Mouse (Mus musculus): ENCODE results near the gene Btg1-ps2. TPM values are rescaled to one million over a fixed set of nuclear protein-coding genes. Genes with fewer than 3 reads are reported as not detected.
A peak's percentile ranks its signal among the peaks of the same experiment; 100 is the strongest.
"Not testable (repeated sequence)": the region's sequence is repeated elsewhere in the genome, so short reads cannot be mapped to it uniquely, and the experiment has no call there.

Btg1-ps2 gene
- polyA plus RNA-seq (2015; fragmentation: Nextera tagmentation; extraction: Ambion mirVana): not detected in 2 replicates

- not testable (repeated sequence) for H3K4me3 ChIP-seq (replicated peaks; ENCODE audit: low read depth, low read length); H3K27ac ChIP-seq; H3K4me2 ChIP-seq (ENCODE audit: low read length); DNase-seq (ENCODE audit: low spot score); H3K9ac ChIP-seq (ENCODE audit: low read depth, low read length); H3K4me1 ChIP-seq (replicated peaks; ENCODE audit: insufficient read depth, low read length); ATAC-seq (replicated peaks; ENCODE audit: low FRiP score, low read depth); H3K27me3 ChIP-seq (ENCODE audit: insufficient read depth, low read length); H3K9me3 ChIP-seq (replicated peaks; ENCODE audit: low read length); H3K36me3 ChIP-seq (ENCODE audit: insufficient read depth, low read length)
These were observed at the start of gene Btg1-ps2 for GRCm38 (mm10) chrX:38043014-38043413. Gene Btg1-ps2, minus strand, starts transcription at chrX:38043114.

GRCm38 (mm10) chrX:38085041-38085440 is 42.1 kb upstream of the Btg1-ps2 start, which contains the start of gene Rhox11:
Gene Rhox11, minus strand, starts transcription at chrX:38085141.
- Histone ChIP-seq H3K4me3 (replicated peaks; ENCODE audit: low read depth, low read length) (no peak within 1 kb of the TSS), H3K4me2 (ENCODE audit: low read length) (no peak within 1 kb of the TSS), H3K27me3 (ENCODE audit: insufficient read depth, low read length) (no peaks in the 10 kb centered on the region), H3K9ac (ENCODE audit: low read depth, low read length) (no peak within 1 kb of the TSS), H3K4me1 (replicated peaks; ENCODE audit: insufficient read depth, low read length) (no peaks in the 10 kb centered on the region), H3K9me3 (replicated peaks; ENCODE audit: low read length) (no peaks in the 10 kb centered on the region), H3K36me3 (ENCODE audit: insufficient read depth, low read length) (no peaks in the 10 kb centered on the region), H3K27ac (no peak within 1 kb of the TSS)
- DNase-seq (ENCODE audit: low spot score): no peak
- 88% methylated on average over 9 of the region's 9 CpGs for WGBS
- TF ChIP-seq CTCF (IDR thresholded peaks at IDR 0.05; ENCODE audit: low read depth): no peak
- ATAC-seq (replicated peaks; ENCODE audit: low FRiP score, low read depth): no peak

GRCm38 (mm10) chrX:38084226-38084625 is 41.3 kb upstream of the Btg1-ps2 start:
- Histone ChIP-seq H3K9me3 (replicated peaks; ENCODE audit: low read length) (no peaks in the 10 kb centered on the region), H3K4me3 (replicated peaks; ENCODE audit: low read depth, low read length) (no peak overlapping the region), H3K9ac (ENCODE audit: low read depth, low read length) (no peak overlapping the region), H3K27ac (no peak overlapping the region), H3K4me1 (replicated peaks; ENCODE audit: insufficient read depth, low read length) (no peaks in the 10 kb centered on the region), H3K4me2 (ENCODE audit: low read length) (no peak overlapping the region), H3K27me3 (ENCODE audit: insufficient read depth, low read length) (no peaks in the 10 kb centered on the region), H3K36me3 (ENCODE audit: insufficient read depth, low read length) (no peaks in the 10 kb centered on the region)
- ATAC-seq (replicated peaks; ENCODE audit: low FRiP score, low read depth) (no peak), DNase-seq (ENCODE audit: low spot score) (peak; percentile 48)
- TF ChIP-seq CTCF (IDR thresholded peaks at IDR 0.05; ENCODE audit: low read depth): peak; percentile 74
- WGBS: 23% methylated on average over 12 of the region's 12 CpGs

GRCm38 (mm10) chrX:38066175-38066574 is 23.3 kb upstream of the Btg1-ps2 start, which contains the start of gene Rhox10:
Gene Rhox10, plus strand, starts transcription at chrX:38066475.
- Histone ChIP-seq H3K4me1 (replicated peaks; ENCODE audit: insufficient read depth, low read length) (no peaks in the 10 kb centered on the region), H3K4me3 (replicated peaks; ENCODE audit: low read depth, low read length) (no peak within 1 kb of the TSS), H3K27me3 (ENCODE audit: insufficient read depth, low read length) (no peaks in the 10 kb centered on the region), H3K27ac (no peak within 1 kb of the TSS), H3K9ac (ENCODE audit: low read depth, low read length) (no peak within 1 kb of the TSS), H3K36me3 (ENCODE audit: insufficient read depth, low read length) (no peaks in the 10 kb centered on the region), H3K9me3 (replicated peaks; ENCODE audit: low read length) (no peaks in the 10 kb centered on the region), H3K4me2 (ENCODE audit: low read length) (no peak within 1 kb of the TSS)
- no peak for TF ChIP-seq CTCF (IDR thresholded peaks at IDR 0.05; ENCODE audit: low read depth)
- DNase-seq (ENCODE audit: low spot score): no peak
- WGBS: 87% methylated on average over 11 of the region's 11 CpGs
- ATAC-seq (replicated peaks; ENCODE audit: low FRiP score, low read depth): no peak

GRCm38 (mm10) chrX:38061544-38061943 is 18.6 kb upstream of the Btg1-ps2 start:
- DNase-seq (ENCODE audit: low spot score): peak; percentile 18
- Histone ChIP-seq H3K9ac (ENCODE audit: low read depth, low read length) (no peak overlapping the region), H3K27ac (no peak overlapping the region), H3K4me3 (replicated peaks; ENCODE audit: low read depth, low read length) (no peak overlapping the region), H3K27me3 (ENCODE audit: insufficient read depth, low read length) (no peaks in the 10 kb centered on the region), H3K4me2 (ENCODE audit: low read length) (no peak overlapping the region), H3K36me3 (ENCODE audit: insufficient read depth, low read length) (no peaks in the 10 kb centered on the region), H3K4me1 (replicated peaks; ENCODE audit: insufficient read depth, low read length) (no peaks in the 10 kb centered on the region), H3K9me3 (replicated peaks; ENCODE audit: low read length) (no peaks in the 10 kb centered on the region)
- 5% methylated on average over 1 of the region's 1 CpGs for WGBS
- TF ChIP-seq CTCF (IDR thresholded peaks at IDR 0.05; ENCODE audit: low read depth): peak; percentile 60
- ATAC-seq (replicated peaks; ENCODE audit: low FRiP score, low read depth): no peak

- WGBS: 91% methylated on average over 5 of the region's 5 CpGs
- Histone ChIP-seq H3K4me1 (replicated peaks; ENCODE audit: insufficient read depth, low read length) (no peaks in the 10 kb centered on the region), H3K4me2 (ENCODE audit: low read length) (no peak overlapping the region), H3K9me3 (replicated peaks; ENCODE audit: low read length) (no peaks in the 10 kb centered on the region), H3K4me3 (replicated peaks; ENCODE audit: low read depth, low read length) (no peak overlapping the region), H3K27ac (no peak overlapping the region), H3K9ac (ENCODE audit: low read depth, low read length) (no peak overlapping the region), H3K27me3 (ENCODE audit: insufficient read depth, low read length) (no peaks in the 10 kb centered on the region), H3K36me3 (ENCODE audit: insufficient read depth, low read length) (no peaks in the 10 kb centered on the region)
- DNase-seq (ENCODE audit: low spot score) (no peak), ATAC-seq (replicated peaks; ENCODE audit: low FRiP score, low read depth) (no peak)
- TF ChIP-seq CTCF (IDR thresholded peaks at IDR 0.05; ENCODE audit: low read depth): no peak
These were observed 3.2 kb downstream of the Btg1-ps2 start for GRCm38 (mm10) chrX:38039666-38040065.

DNA sequence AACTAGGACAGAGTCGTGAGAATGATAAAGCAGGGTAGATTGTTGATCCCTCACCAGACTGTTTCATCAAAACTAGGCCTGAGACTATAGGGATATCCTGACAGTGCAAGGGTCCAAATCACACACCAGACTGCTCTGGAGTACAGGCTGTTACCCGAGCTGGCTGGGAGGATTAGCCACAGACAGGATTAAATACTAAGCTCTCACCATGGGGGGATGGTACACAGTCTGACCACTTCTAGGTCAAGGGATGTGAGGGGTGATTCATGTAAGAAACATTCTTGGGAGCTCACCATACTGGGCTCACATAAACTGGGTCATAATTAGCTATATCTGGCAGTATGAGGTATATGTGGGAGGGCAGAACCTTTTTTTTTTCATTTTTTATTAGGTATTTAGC is 9.1 kb downstream of the Btg1-ps2 start:
- TF ChIP-seq CTCF (IDR thresholded peaks at IDR 0.05; ENCODE audit: low read depth): no peak
- DNase-seq (ENCODE audit: low spot score) (no peak), ATAC-seq (replicated peaks; ENCODE audit: low FRiP score, low read depth) (no peak)
- Histone ChIP-seq H3K27ac (no peak overlapping the region), H3K4me1 (replicated peaks; ENCODE audit: insufficient read depth, low read length) (no peaks in the 10 kb centered on the region), H3K27me3 (ENCODE audit: insufficient read depth, low read length) (no peaks in the 10 kb centered on the region), H3K4me2 (ENCODE audit: low read length) (no peak overlapping the region), H3K4me3 (replicated peaks; ENCODE audit: low read depth, low read length) (no peak overlapping the region), H3K36me3 (ENCODE audit: insufficient read depth, low read length) (no peaks in the 10 kb centered on the region), H3K9ac (ENCODE audit: low read depth, low read length) (no peak overlapping the region), H3K9me3 (replicated peaks; ENCODE audit: low read length) (no peaks in the 10 kb centered on the region)
- 60% methylated on average over 2 of the region's 2 CpGs for WGBS

DNA sequence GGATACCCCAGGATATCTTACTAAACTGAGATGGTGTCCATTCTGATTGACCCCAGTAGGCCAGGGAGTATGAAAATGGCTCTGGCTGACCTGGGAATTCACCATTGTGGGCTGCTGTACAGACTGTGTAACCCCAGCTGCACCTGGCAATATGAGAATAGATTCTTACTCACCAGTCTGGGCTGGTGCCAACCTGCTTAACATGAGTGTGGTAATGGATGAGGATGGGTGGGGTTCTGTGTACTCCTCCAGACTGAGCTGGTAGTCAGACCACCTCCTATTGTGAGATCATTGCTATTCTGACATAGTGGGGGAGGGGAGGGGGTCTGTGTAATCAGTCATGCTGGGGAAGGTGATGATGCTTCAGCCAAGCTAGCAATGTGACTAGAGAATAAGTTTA is 24.3 kb downstream of the Btg1-ps2 start, which contains the start of gene Btg1-ps1:
Gene Btg1-ps1, minus strand, starts transcription at position 219 of the 400 bp plus-strand sequence.
- not testable (repeated sequence) for H3K4me3 ChIP-seq (replicated peaks; ENCODE audit: low read depth, low read length); H3K27ac ChIP-seq; H3K36me3 ChIP-seq (ENCODE audit: insufficient read depth, low read length); H3K9me3 ChIP-seq (replicated peaks; ENCODE audit: low read length); H3K27me3 ChIP-seq (ENCODE audit: insufficient read depth, low read length); H3K4me1 ChIP-seq (replicated peaks; ENCODE audit: insufficient read depth, low read length); H3K9ac ChIP-seq (ENCODE audit: low read depth, low read length); ATAC-seq (replicated peaks; ENCODE audit: low FRiP score, low read depth); DNase-seq (ENCODE audit: low spot score); H3K4me2 ChIP-seq (ENCODE audit: low read length)
